Mouse (Mus musculus) left cerebral cortex, adult 9 months (tissue): Measurements from ENCODE around the gene Mterf2.
A peak's percentile ranks its signal among the peaks of the same experiment; 100 is the strongest.

Experiments used
- DNase-seq, 2 experiments: peaks; one replicate each; pipeline ENCODE4 v3.0.0; 2022; ENCODE audit warnings: low spot score in 2 of 2

Gene Mterf2

GRCm38 (mm10) chr10:85127395-85128287 is at the start of gene Mterf2:
TSS of gene Mterf2 (minus strand) at chr10:85128027.
- peak; percentile 95 to 98 for DNase-seq

GRCm38 (mm10) chr10:85176640-85177039 is 48.8 kb upstream of the Mterf2 start:
- no peak for DNase-seq

GRCm38 (mm10) chr10:85165306-85165705 is 37.5 kb upstream of the Mterf2 start:
- DNase-seq = no peak

- no peak for DNase-seq
These were observed 37.0 kb upstream of the Mterf2 start for GRCm38 (mm10) chr10:85164791-85165190.

- DNase-seq = peak; percentile 23 to 64
These were observed 34.0 kb upstream of the Mterf2 start for GRCm38 (mm10) chr10:85161745-85162351.

GRCm38 (mm10) chr10:85159989-85160619 is 32.3 kb upstream of the Mterf2 start:
- no peak for DNase-seq

GRCm38 (mm10) chr10:85157451-85157850 is 29.6 kb upstream of the Mterf2 start:
- DNase-seq = no peak

- DNase-seq = peak in 1 of 2 experiments; percentile 64
These were observed 26.4 kb upstream of the Mterf2 start for GRCm38 (mm10) chr10:85154195-85154594.

- DNase-seq = no peak
These were observed 21.4 kb upstream of the Mterf2 start for GRCm38 (mm10) chr10:85149226-85149625.

- no peak for DNase-seq
These were observed 18.5 kb upstream of the Mterf2 start for GRCm38 (mm10) chr10:85146282-85146681.

GRCm38 (mm10) chr10:85141465-85141864 is 13.6 kb upstream of the Mterf2 start:
- no peak for DNase-seq

- no peak for DNase-seq
These were observed 8.7 kb upstream of the Mterf2 start for GRCm38 (mm10) chr10:85136573-85136972.

GRCm38 (mm10) chr10:85128453-85128852 is 626 bp upstream of the Mterf2 start:
- no peak for DNase-seq

- no peak for DNase-seq
These were observed 2.6 kb downstream of the Mterf2 start for GRCm38 (mm10) chr10:85125184-85125583.

GRCm38 (mm10) chr10:85114409-85114808 is 13.4 kb downstream of the Mterf2 start:
- DNase-seq = no peak

- DNase-seq = peak in 1 of 2 experiments; percentile 15
These were observed 24.5 kb downstream of the Mterf2 start for GRCm38 (mm10) chr10:85103085-85103885.

GRCm38 (mm10) chr10:85102247-85103084 is 25.4 kb downstream of the Mterf2 start, which contains the start of the genes Fhl4 and Tmem263:
TSS of gene Fhl4 (minus strand) at chr10:85102495.
TSS of gene Tmem263 (plus strand) at chr10:85102627.
- peak; percentile 31 to 60 for DNase-seq

GRCm38 (mm10) chr10:85101841-85102240 is 26.0 kb downstream of the Mterf2 start:
- DNase-seq = peak in 1 of 2 experiments; percentile 14

GRCm38 (mm10) chr10:85071605-85072152 is 56.1 kb downstream of the Mterf2 start:
- DNase-seq = no peak
